Comparison of ENCODE assay signal across 18 mouse cellular contexts in the genomic region with DNA sequence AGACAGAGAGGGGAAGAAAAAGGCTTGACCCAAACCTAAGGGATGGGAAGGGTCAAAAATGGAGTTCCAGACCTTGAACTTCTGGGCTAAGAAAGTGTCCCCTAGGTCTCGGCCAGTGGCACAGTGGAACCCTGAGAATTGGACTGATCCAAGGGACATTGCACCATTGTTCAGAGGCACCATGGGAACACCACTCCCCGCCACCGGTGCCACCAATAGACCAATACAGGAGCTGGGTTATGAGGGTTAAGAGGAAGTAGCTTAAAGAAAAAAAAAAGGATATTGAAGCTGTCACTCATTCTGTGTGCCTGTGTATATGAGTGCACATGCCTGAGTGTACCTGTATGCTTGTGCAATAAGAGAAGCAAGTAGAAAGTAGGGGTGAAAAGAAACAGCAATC.
"Had no signal": no experiment of that assay in that cellular context is flagged by ENCODE, and none has a peak within 500 bp of the region (broad histone marks: within the 10 kb centered on the region; RNA-seq: fewer than 3 reads in every experiment).

No protein-coding gene starts in this region.

- H3K9ac ChIP-seq: limb, embryonic 12.5 days; limb, embryonic 15.5 days; lung, embryonic 15.5 days; midbrain, embryonic 12.5 days had no signal

- H3K4me3 ChIP-seq: limb, embryonic 12.5 days; limb, embryonic 15.5 days; lung, embryonic 15.5 days; midbrain, embryonic 12.5 days had no signal

- ATAC-seq: midbrain, embryonic 16.5 days had no signal

- DNase-seq: kidney, adult 18-20 months; kidney, postnatal 14 days; kidney, postnatal 4 days; left cerebral cortex, postnatal 4 days; lung, adult 18-20 months; lung, postnatal 10 days; lung, postnatal 36 days; right cerebral cortex, adult 18-20 months; right cerebral cortex, postnatal 14 days; right cerebral cortex, postnatal 4 days; thymus, adult 2 months; thymus, postnatal 14 days; thymus, postnatal 4 days had no signal

- H3K4me1 ChIP-seq: limb, embryonic 15.5 days had no signal

- H3K27me3 ChIP-seq: lung, embryonic 15.5 days had no signal

- H3K9me3 ChIP-seq: limb, embryonic 12.5 days; limb, embryonic 15.5 days; lung, embryonic 15.5 days; midbrain, embryonic 12.5 days had no signal

- H3K27ac ChIP-seq: limb, embryonic 12.5 days; limb, embryonic 15.5 days; lung, embryonic 15.5 days; midbrain, embryonic 12.5 days had no signal

- H3K4me2 ChIP-seq: limb, embryonic 12.5 days; limb, embryonic 15.5 days; lung, embryonic 15.5 days; midbrain, embryonic 12.5 days had no signal

- H3K36me3 ChIP-seq: limb, embryonic 12.5 days; limb, embryonic 15.5 days; lung, embryonic 15.5 days; midbrain, embryonic 12.5 days had no signal
